Mouse (Mus musculus) embryonic facial prominence, embryonic 14.5 days (tissue): ENCODE data around the gene Negr1. TPM values are rescaled to one million over a fixed set of nuclear protein-coding genes. Genes with fewer than 3 reads are reported as not detected.

Experiments
- ATAC-seq: fragments of 200-750 bp; cut with Nextera tagmentation; 2 replicates; pipeline ENCODE4 v1.8.0; 2017; ENCODE audit warnings: low read depth, moderate number of reproducible peaks, moderate TSS enrichment
- DNase-seq: peaks from one replicate; pipeline ENCODE4 v3.0.0-alpha.2; 2015; ENCODE audit warnings: low spot score
- H3K27ac ChIP-seq: fragments of 300-500 bp; sonication (generic); replicated peaks from 2 replicates; pipeline ENCODE4 v1.5.1; 2014; ENCODE audit warnings: low read depth, mild to moderate bottlenecking, low read length, moderate library complexity
- H3K27me3 ChIP-seq: fragments of 300-500 bp; sonication (generic); replicated peaks from 2 replicates; pipeline ENCODE4 v1.6.1; 2014; ENCODE audit warnings: low read length; ENCODE audit not compliant: control insufficient read depth, insufficient read depth
- H3K36me3 ChIP-seq: fragments of 300-500 bp; sonication (generic); 2 replicates; pipeline ENCODE4 v1.6.1; 2014; ENCODE audit warnings: low read length, mixed read lengths; ENCODE audit not compliant: control insufficient read depth, insufficient read depth
- H3K4me1 ChIP-seq: fragments of 300-500 bp; sonication (generic); 2 replicates; pipeline ENCODE4 v1.6.1; 2014; ENCODE audit warnings: antibody characterized with exemption, low read length; ENCODE audit not compliant: control insufficient read depth, insufficient read depth
- H3K4me2 ChIP-seq: fragments of 300-500 bp; sonication (generic); 2 replicates; pipeline ENCODE4 v1.6.1; 2014; ENCODE audit warnings: low read depth, mild to moderate bottlenecking, low read length, moderate library complexity, mixed read lengths
- H3K4me3 ChIP-seq: fragments of 300-500 bp; sonication (generic); 2 replicates; pipeline ENCODE4 v1.5.1; 2014; ENCODE audit warnings: low read depth, mild to moderate bottlenecking, low read length
- H3K9ac ChIP-seq: fragments of 300-500 bp; sonication (generic); 2 replicates; pipeline ENCODE4 v1.6.1; 2014; ENCODE audit warnings: low read depth, mild to moderate bottlenecking, low read length, moderate library complexity, mixed read lengths
- H3K9me3 ChIP-seq: fragments of 300-500 bp; sonication (generic); 2 replicates; pipeline ENCODE4 v1.6.1; 2016; ENCODE audit warnings: low read length; ENCODE audit not compliant: control insufficient read depth
- WGBS: fragments of 180-500 bp; shearing (Covaris S2); extraction: QIAGEN DNeasy Blood & Tissue Kit; methylation state at CpG from one replicate; pipeline ENCODE4 v1.1.7; 2014; 5-methylcytosine and 5-hydroxymethylcytosine counted together
- polyA plus RNA-seq: library from polyadenylated mRNA; unstranded; fragments of >200 nt; fragmentation: Nextera tagmentation; extraction: Ambion mirVana; gene quantifications from 2 replicates; pipeline ENCODE4 v1.2.1, GENCODE M21; 2014

Negr1 gene
- polyA plus RNA-seq, 1 experiment from 2014 or later = 7.6 TPM

GRCm38 (mm10) chr3:157321834-157322233 is 760.2 kb downstream of the Negr1 start:
- H3K4me3 ChIP-seq = no peak overlapping the region
- H3K4me2 ChIP-seq = no peak overlapping the region
- no peaks in the 10 kb centered on the region for H3K36me3 ChIP-seq
- no peak overlapping the region for H3K9ac ChIP-seq
- no peaks in the 10 kb centered on the region for H3K4me1 ChIP-seq
- ATAC-seq (no peak), DNase-seq (no peak)
- H3K27me3 ChIP-seq = no peaks in the 10 kb centered on the region
- H3K9me3 ChIP-seq = no peaks in the 10 kb centered on the region
- 39% methylated on average over 1 of the region's 1 CpGs for WGBS
- H3K27ac ChIP-seq = no peak overlapping the region

GRCm38 (mm10) chr3:157334169-157334568 is 772.6 kb downstream of the Negr1 start:
- ATAC-seq = no peak
- no peak overlapping the region for H3K4me2 ChIP-seq
- H3K36me3 ChIP-seq = no peaks in the 10 kb centered on the region
- DNase-seq = no peak
- no peaks in the 10 kb centered on the region for H3K9me3 ChIP-seq
- 76% methylated on average over 1 of the region's 1 CpGs for WGBS
- H3K9ac ChIP-seq = no peak overlapping the region
- no peak overlapping the region for H3K4me3 ChIP-seq
- no peaks in the 10 kb centered on the region for H3K4me1 ChIP-seq
- no peak overlapping the region for H3K27ac ChIP-seq
- H3K27me3 ChIP-seq = no peaks in the 10 kb centered on the region

GRCm38 (mm10) chr3:157349480-157349879 is 787.9 kb downstream of the Negr1 start:
- Histone ChIP-seq H3K27ac (no peak overlapping the region), H3K4me3 (no peak overlapping the region), H3K4me1 (no peaks in the 10 kb centered on the region), H3K27me3 (no peaks in the 10 kb centered on the region), H3K36me3 (no peaks in the 10 kb centered on the region), H3K9me3 (no peaks in the 10 kb centered on the region), H3K4me2 (no peak overlapping the region), H3K9ac (no peak overlapping the region)
- DNase-seq (no peak), ATAC-seq (no peak)
- WGBS = 66% methylated on average over 2 of the region's 2 CpGs

- no peaks in the 10 kb centered on the region for H3K36me3 ChIP-seq
- H3K9ac ChIP-seq = no peak overlapping the region
- H3K4me1 ChIP-seq = no peaks in the 10 kb centered on the region
- no peaks in the 10 kb centered on the region for H3K9me3 ChIP-seq
- peak; percentile 95 for ATAC-seq
- WGBS = 45% methylated on average over 3 of the region's 3 CpGs
- no peak overlapping the region; the same call in 1 of the 2 replicates for H3K27ac ChIP-seq
- H3K27me3 ChIP-seq = no peaks in the 10 kb centered on the region
- H3K4me3 ChIP-seq = no peak overlapping the region
- DNase-seq = peak; percentile 97
- H3K4me2 ChIP-seq = no peak overlapping the region
These were observed 797.3 kb downstream of the Negr1 start for GRCm38 (mm10) chr3:157358905-157359304.

GRCm38 (mm10) chr3:157359840-157360239 is 798.2 kb downstream of the Negr1 start:
- H3K27ac ChIP-seq = no peak overlapping the region
- WGBS = 68% methylated on average over 6 of the region's 6 CpGs
- DNase-seq = no peak
- no peak overlapping the region for H3K9ac ChIP-seq
- ATAC-seq = no peak
- H3K9me3 ChIP-seq = no peaks in the 10 kb centered on the region
- no peak overlapping the region for H3K4me2 ChIP-seq
- H3K36me3 ChIP-seq = no peaks in the 10 kb centered on the region
- no peaks in the 10 kb centered on the region for H3K27me3 ChIP-seq
- no peaks in the 10 kb centered on the region for H3K4me1 ChIP-seq
- H3K4me3 ChIP-seq = no peak overlapping the region
